Mouse (Mus musculus): ENCODE results near the gene Oit1. TPM values are rescaled to one million over a fixed set of nuclear protein-coding genes. Genes with fewer than 3 reads are reported as not detected.

The Oit1 gene
- total RNA-seq (2021), result not detected
- long read RNA-seq, experiment 1, result 0 reads
- long read RNA-seq, experiment 2, result 0 reads

GRCm38 (mm10) chr14:8378685-8379313 lies at the start of gene Oit1:
TSS of gene Oit1 (minus strand) at chr14:8378754.
- no peak for DNase-seq

DNA sequence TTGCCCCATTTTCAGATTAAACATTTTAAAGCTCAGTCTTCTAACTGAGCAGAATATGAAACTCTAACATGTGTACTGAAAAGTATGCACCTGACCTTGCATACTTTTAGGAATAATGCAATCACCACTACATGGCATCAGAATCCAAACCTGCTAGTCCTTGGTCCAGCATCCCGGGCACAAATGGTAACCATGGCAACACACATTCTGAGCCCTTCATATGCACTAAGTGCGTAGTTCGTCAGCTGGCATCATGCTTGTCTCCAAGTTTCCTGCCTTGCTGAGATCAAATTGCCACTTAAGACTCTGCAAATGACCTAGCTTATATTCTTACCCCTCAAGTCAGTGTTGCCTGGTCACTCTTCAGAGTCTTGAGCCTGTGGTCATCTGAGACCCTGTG lies 44.3 kb upstream of the Oit1 start:
- DNase-seq, result no peak

DNA sequence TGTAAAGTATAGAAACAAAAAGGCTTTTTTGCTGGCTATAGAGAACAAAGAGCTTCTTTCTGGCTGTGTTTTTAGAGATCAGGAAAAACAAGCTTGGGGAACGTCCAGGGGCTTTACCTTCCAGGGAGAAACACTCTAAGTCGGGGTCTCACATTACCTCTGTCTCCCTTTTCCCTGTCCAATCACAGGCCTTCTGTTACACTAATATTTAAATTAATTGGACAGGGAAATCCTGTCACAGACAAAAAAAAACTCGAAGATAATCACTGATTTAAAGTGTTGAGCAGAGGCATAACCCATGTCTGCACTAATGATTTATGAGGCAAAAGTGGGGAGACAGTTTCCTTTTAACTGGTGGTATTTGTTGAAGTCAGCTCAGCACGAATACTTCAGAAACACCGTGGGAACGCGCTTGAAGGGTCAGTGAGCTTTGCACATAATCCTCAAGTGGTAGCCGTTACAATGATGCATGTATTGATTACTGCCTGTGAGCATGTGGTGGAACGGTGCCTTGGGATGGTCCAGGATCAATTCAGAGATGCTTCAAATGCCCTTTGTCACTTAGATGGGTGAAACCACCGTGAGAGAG lies 42.7 kb upstream of the Oit1 start:
- DNase-seq, result no peak

DNA sequence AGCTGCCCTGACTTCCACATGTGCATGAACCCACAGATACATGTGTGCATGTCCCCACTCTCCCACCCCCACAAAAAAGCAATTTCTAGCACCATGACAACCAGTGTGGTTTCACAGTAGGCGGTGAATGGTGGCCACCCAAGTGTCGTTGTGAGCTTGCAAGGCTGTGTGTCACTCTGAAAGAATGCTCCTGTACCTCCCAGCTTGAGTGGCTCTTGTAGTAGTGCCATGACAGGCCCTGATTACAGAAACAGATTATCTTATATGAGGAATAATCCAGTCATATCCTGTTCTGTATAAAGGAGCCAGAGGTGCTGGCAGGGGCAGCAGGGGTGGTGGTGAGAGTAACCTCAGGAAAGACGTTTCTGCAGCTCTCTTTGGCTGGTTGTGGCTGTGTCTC lies 40.1 kb upstream of the Oit1 start:
- no peak for DNase-seq

GRCm38 (mm10) chr14:8405946-8406345 lies 27.4 kb upstream of the Oit1 start:
- no peak for DNase-seq

- no peak for DNase-seq
Measured at GRCm38 (mm10) chr14:8403310-8403709, 24.8 kb upstream of the Oit1 start.

DNA sequence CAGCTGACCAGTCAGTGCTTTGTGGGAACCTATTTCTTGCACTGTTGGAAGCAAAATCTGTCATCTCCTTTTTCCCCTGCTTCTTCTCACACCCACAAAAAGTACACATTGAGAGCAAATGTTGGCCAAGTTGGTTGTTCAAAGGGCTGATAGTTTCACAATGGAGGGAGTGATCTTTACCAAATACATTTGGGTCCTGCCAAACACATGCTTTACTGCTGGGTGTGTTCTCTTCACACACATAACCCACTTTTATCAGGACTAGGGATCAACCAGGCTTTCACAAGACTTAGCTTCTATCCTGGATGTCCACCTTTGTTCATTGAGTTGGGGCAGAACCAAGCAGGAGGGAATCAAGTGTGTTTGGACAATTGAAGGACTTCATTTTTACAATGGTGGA lies 20.0 kb upstream of the Oit1 start:
- no peak for DNase-seq

GRCm38 (mm10) chr14:8395690-8396287 lies 17.2 kb upstream of the Oit1 start:
- DNase-seq, result no peak

DNA sequence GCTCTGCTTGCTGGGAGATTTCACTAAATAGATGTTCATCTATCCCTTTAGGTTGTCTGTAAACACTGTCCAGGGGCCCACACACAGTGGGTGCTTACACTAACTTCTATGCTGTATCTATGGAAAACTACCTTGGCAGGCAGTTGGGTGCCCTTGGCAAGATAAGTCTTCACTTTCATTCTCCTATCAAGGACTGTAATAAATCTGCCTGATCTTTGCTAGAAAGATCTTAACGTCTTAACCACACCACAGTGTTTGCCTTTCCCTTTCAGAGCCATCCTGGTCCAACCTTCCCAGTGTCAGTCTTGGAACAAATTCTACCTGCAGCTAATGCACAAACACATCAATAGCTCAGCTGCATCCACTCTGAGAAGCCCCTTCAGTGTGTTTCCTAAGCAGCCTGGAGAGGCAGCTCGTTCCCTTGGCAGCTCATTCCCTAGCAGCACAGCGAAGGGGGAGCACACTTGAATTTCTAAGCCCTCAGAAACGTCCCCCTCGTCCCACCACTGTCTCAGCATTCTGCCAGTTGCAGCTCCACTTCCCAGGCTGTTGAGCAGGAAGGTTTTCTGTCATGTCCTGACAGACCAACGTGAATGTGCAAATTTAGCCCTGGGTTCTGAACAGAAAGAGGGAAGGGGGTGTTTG lies 13.7 kb upstream of the Oit1 start:
- DNase-seq, result peak; percentile 51 to 57

DNA sequence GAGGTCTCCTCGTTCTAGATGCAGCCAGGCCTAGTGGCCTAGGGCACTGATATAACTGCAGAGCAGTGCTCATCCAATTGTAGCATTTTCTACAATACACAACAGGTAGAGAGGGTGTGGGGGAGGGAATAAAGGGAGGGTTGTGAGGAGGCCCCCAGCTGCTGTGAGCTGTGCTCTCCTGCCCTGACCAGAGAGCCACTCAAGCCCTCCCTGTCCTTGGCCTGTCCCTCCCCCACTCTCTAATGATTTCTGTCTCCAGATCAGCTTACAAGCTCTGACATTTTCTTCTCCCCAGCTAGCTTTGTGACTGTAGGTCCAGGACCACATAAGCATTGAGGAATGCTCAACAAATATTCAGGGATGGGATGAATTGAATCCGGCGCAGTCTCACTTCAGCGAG lies 9.2 kb downstream of the Oit1 start:
- peak in 1 of 2 experiments; percentile 14 for DNase-seq

DNA sequence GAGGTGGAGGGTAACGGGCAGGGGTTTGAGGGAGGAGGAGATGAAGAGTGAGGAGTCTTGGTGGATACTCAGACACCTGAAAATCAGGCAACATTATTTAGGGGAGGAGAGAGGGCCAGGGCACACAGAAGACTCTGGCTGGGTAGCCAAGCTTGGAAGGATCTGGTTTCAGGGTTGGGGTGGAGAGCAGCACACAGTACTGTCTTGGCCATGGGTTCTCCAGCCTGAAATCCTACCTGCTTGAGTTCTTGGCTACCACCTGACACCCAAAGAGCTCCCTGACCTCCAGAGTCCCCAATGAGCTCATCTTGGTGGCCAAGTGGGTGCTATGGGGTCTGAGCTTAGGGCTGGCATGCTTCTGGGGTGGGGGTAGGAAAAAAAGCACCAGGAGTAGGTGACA lies 9.7 kb downstream of the Oit1 start:
- no peak for DNase-seq

DNA sequence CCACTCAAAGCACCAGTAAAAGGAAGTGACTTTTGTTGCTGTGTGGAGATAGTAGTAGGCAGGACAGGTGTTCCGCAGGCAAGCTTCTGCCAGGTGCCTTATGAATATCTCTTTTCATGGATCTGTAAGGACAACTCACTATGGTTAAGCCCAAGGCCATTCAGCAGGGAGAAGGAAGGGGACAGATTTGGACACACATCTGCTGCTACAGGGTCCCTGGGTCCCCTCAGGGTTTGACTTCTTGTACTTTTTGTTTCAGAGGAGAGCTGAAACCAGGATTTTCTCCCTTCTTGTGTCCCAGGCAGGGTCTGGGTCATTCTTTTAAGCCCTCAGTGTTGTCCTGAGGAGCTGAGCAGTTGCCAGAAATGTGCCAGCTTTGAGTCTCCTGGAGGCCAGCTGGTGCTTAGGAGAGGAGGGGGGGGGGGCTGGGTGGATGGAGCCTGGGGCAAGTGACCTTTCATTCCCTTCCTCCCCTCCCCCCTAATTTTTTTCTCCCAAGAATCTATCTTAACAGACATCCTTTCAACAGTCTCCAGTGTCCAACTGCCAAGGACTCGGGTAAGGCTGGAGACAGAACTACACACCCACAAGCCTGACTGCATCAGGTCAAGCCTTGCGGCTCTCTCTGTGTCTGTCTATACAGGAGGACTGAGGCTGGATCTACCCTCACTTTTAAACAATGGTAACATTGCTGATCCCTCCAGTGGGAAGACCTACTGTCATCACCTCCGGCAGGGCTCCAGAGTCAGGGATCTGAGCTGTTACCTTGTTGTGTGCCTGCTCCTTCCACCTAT lies 10.6 kb downstream of the Oit1 start:
- DNase-seq, result peak in 1 of 2 experiments; percentile 25

DNA sequence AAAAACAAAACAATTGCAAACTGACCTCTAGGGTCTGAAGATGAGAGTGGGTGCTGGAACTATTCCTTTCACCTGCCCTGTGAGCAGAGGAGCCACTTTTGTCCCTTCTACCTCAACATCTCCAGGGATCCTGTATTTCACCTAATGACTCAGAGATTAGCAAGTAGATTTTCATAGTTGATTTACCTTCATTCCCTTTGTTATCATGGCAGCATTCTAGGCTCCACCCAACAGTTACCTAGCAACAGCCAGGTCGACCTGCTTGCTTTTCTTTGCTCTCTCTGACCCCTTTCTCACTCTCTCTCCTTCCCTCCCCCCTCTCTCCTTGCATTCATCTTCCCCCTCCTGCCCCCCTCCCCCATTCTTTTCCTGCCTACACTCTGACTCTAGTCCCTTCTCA lies 11.4 kb downstream of the Oit1 start:
- no peak for DNase-seq

DNA sequence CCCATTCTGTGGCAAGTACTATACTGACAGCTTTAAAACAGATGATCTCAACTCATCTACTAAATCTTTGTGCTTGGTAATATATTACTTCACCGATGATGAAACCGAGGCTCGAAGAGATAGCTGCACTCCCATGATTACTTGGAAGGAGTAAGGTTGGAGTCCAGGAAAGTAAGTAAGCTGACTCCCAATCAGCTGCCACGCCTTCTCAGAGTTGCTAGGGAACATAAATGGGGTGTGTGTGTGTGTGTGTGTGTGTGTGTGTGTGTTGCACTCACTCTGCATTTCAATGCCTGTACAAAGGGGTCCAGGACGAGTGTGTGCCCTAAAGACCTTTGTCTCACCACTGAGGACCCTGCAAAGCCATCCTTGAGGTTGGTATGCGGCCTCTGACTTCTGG lies 12.7 kb downstream of the Oit1 start:
- DNase-seq, result no peak

DNA sequence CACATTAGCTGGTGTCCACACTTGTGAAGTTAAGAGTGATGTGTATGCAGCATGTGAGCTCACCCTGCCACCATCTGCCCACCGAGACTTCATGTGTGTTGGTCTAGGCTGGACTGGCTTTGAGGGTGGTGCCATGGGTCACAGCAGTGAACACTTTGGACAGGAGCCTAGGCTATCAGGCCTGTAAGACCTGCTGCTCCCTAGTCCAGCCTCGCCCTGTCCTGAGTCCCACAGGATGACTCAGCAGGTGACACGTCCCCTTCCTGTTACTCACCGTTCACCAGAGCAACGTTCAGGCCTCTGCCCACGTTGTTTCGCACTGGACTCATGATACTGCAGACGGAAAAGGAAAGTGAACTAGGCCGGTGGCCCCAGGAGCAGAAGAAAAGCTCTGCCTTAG lies 21.7 kb downstream of the Oit1 start:
- peak; percentile 74 to 75 for DNase-seq

GRCm38 (mm10) chr14:8355999-8356501 lies 22.5 kb downstream of the Oit1 start:
- DNase-seq, result peak; percentile 78

- no peak for DNase-seq
Measured at GRCm38 (mm10) chr14:8348927-8349326, 29.6 kb downstream of the Oit1 start.

DNA sequence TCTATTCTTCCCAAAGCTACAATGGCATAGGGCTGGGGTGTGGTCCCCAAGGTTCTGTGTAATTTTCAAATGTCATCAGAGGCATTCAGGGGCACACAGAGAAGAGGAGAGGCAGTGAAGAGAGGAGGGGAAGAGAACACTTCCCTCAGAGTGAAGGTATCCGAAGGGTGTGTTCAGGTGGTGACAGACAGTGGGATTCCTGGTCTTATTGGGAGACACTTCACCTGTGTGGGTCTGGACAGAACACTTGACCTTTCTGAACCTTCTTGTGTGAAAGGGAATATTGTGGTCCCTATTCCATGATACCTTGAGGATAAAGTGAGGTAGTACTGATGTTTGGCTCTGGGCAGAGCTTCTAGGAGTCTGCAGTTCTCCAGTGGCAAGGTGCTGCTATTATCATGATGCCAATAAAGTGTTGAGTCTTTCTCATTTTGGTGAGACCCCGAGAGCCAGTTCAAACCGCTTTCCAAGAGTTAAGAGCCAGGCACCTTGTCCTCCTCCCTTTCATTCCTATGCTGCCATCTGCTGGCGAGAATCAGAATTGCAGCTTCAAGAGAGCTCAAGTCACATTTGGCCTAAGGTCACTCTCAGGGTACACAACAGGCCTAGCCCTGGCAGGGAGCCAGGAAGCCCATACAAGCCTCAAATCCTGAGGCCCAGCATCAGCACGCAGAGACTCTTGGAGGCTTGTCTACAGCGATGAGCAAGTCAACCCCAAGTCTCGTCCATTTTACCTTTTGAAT lies 32.1 kb downstream of the Oit1 start:
- DNase-seq, result peak; percentile 82 to 86

DNA sequence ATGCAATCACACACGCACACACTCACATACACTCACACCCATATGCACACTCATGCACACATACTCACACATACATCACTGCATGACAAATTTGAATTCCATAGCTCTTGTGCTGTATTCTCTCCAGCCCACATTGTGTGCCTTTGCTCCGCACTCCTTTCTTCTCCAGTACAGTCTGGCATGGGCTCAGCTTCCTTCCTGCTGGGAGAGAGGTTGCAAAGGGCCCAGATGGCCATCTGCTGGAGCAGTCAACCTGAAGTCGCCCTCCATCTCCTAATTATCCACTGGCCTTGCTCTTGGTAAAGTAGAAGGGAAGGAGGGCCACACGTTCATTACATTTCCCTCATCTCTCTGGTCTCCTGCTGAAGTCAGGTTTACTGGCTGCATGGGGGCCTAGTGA lies 33.0 kb downstream of the Oit1 start:
- DNase-seq, result no peak

GRCm38 (mm10) chr14:8342509-8343106 lies 35.9 kb downstream of the Oit1 start:
- peak; percentile 71 to 79 for DNase-seq

GRCm38 (mm10) chr14:8340226-8340625 lies 38.3 kb downstream of the Oit1 start:
- DNase-seq, result no peak
